Mouse (Mus musculus): Measurements from ENCODE around the gene Gm10318.

Gene Gm10318

GRCm38 (mm10) chr10:77852559-77852958, at the start of gene Gm10318:
Gm10318 (plus strand) TSS chr10:77852859.
- no peak for DNase-seq (ENCODE audit: low read depth)

- no peak for DNase-seq (ENCODE audit: low read depth)
Observed at GRCm38 (mm10) chr10:77804095-77804494, 48.6 kb upstream of the Gm10318 start.

- DNase-seq (ENCODE audit: low read depth) = no peak
Observed at GRCm38 (mm10) chr10:77811743-77812142, 40.9 kb upstream of the Gm10318 start, which contains the start of gene Gm9507. Gm9507 (minus strand) TSS chr10:77811843.

GRCm38 (mm10) chr10:77814382-77814781, 38.3 kb upstream of the Gm10318 start, which contains the start of gene Gm2696:
Gm2696 (plus strand) TSS chr10:77814682.
- no peak for DNase-seq (ENCODE audit: low read depth)

- no peak for DNase-seq (ENCODE audit: low read depth)
Observed at GRCm38 (mm10) chr10:77815514-77815913, 37.1 kb upstream of the Gm10318 start.

GRCm38 (mm10) chr10:77818523-77818922, 34.1 kb upstream of the Gm10318 start:
- no peak for DNase-seq (ENCODE audit: low read depth)

- no peak for DNase-seq (ENCODE audit: low read depth)
Observed at GRCm38 (mm10) chr10:77819203-77819602, 33.5 kb upstream of the Gm10318 start.

GRCm38 (mm10) chr10:77826951-77827350, 25.7 kb upstream of the Gm10318 start, which contains the start of gene Krtap10-4:
Krtap10-4 (minus strand) TSS chr10:77827095.
- DNase-seq (ENCODE audit: low read depth) = no peak

- no peak for DNase-seq (ENCODE audit: low read depth)
Observed at GRCm38 (mm10) chr10:77835647-77836046, 17.0 kb upstream of the Gm10318 start, which contains the start of gene Krtap10-10. Krtap10-10 (plus strand) TSS chr10:77835947.

- DNase-seq (ENCODE audit: low read depth) = no peak
Observed at GRCm38 (mm10) chr10:77839006-77839405, 13.7 kb upstream of the Gm10318 start.

- no peak for DNase-seq (ENCODE audit: low read depth)
Observed at GRCm38 (mm10) chr10:77846503-77846902, 6.2 kb upstream of the Gm10318 start, which contains the start of gene Gm36176. Gm36176 (plus strand) TSS chr10:77846803.

GRCm38 (mm10) chr10:77846961-77847360, 5.7 kb upstream of the Gm10318 start:
- DNase-seq (ENCODE audit: low read depth) = no peak

GRCm38 (mm10) chr10:77847538-77847937, 5.1 kb upstream of the Gm10318 start:
- DNase-seq (ENCODE audit: low read depth) = no peak

- no peak for DNase-seq (ENCODE audit: low read depth)
Observed at GRCm38 (mm10) chr10:77861675-77862074, 9.0 kb downstream of the Gm10318 start, which contains the start of gene Gm3285. Gm3285 (plus strand) TSS chr10:77861975.

- DNase-seq (ENCODE audit: low read depth) = peak; percentile 66
Observed at GRCm38 (mm10) chr10:77864067-77864761, 11.6 kb downstream of the Gm10318 start.

- DNase-seq (ENCODE audit: low read depth) = no peak
Observed at GRCm38 (mm10) chr10:77864762-77865143, 12.1 kb downstream of the Gm10318 start.

GRCm38 (mm10) chr10:77867546-77867945, 14.9 kb downstream of the Gm10318 start:
- no peak for DNase-seq (ENCODE audit: low read depth)

GRCm38 (mm10) chr10:77869651-77870050, 17.0 kb downstream of the Gm10318 start:
- no peak for DNase-seq (ENCODE audit: low read depth)

GRCm38 (mm10) chr10:77878985-77879384, 26.3 kb downstream of the Gm10318 start:
- DNase-seq (ENCODE audit: low read depth) = no peak

- no peak for DNase-seq (ENCODE audit: low read depth)
Observed at GRCm38 (mm10) chr10:77880305-77880704, 27.6 kb downstream of the Gm10318 start.

- no peak for DNase-seq (ENCODE audit: low read depth)
Observed at GRCm38 (mm10) chr10:77882553-77882952, 29.9 kb downstream of the Gm10318 start.

- no peak for DNase-seq (ENCODE audit: low read depth)
Observed at GRCm38 (mm10) chr10:77886007-77886747, 33.5 kb downstream of the Gm10318 start.

GRCm38 (mm10) chr10:77890987-77891565, 38.4 kb downstream of the Gm10318 start:
- no peak for DNase-seq (ENCODE audit: low read depth)

Data from c-Kit-positive CD71-negative TER-119-negative erythroid progenitor cells, embryonic 14.5 days (primary cell).